Mouse (Mus musculus) cerebellum, postnatal 36 days (tissue): ENCODE measurements at regions not wholly inside any gene's neighbourhood (a gene's known extent, or its start where the extent isn't known, plus 50 kb on each side); places are given as distances from the start of the nearest gene placed in this dataset.
A peak's percentile ranks its signal among the peaks of the same experiment; 100 is the strongest.

Experiments used
- DNase-seq, 2 experiments: peaks; one replicate each; pipeline ENCODE4 v3.0.0; 2021 to 2022; ENCODE audit warnings: mixed read lengths in 2 of 2

DNA sequence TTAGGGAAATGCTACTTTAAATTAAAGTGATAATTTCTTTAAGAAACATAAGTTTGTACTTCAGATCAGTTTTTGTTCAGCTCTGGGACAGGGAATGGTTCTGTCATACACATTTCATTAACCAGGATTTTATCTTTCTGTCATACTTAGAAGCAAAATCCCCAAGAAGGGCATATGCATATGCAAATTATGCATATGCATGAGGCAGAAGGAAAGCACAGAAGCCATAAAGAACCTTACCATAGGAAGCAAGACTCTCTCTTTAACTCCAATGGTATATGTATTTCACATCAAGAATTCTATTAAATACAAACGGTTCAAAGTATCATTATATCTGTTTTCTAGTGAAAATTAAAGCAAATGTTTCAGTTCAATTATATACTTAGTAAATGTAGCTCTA, 381.5 kb downstream of the Kcnj3 start:
- DNase-seq, result no peak

DNA sequence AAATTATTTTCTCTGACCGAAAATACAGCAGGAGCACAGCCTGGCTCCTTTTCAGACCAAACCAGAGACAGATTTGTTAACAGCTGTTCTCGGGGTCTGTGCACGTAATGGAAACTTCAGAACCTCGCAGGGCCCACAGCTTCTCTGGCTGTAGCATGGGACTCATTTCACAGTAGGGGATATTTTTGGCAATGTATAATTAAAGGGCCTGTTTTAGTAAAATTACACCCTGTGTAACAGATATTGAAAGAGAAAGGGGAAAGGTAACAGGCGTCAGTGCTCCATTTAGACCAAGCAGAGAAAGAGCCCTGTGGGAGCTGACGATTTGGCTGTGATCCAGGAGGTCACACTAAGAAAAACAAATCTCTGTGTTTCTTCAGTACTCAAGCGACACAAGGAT, 382.4 kb downstream of the Kcnj3 start:
- peak; percentile 23 to 38 for DNase-seq

DNA sequence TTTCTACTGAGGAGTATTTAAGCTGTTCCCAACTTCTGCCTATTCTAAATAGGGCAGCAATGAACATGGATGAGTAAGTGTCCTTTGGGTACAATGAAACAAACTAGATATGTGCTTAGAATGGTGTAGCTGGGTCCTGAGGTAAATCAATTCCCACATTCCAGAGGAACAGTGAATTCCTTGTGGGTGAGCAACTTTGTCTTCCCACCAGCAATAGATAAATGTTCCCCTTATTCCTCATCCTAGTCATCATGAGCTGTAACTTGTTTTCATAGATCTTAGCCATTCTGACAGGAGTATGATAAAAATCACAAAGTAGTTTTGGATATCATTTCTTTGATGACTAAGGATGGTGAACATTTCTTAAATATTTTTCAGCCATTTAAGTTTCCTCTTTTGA, 387.0 kb downstream of the Kcnj3 start:
- DNase-seq, result no peak

DNA sequence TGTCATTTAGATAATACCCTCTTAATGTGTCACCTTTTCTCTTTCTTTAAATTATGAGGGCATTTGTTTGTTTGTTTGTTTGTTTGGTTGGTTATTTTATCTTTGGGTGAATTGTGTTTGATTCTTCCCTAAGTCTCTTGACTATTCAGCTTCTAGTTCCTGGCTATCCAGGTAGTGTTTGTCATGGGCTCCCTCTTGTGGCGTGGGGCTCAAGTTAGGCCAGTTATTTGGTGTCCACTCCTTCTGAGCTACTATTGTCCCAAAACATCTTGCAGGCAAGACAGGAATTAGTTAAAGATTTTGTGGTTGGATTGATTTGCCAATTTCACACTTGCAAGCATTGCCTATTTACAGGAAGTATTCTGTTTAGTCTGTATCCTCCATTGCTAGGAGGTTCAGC, 405.8 kb downstream of the Kcnj3 start:
- peak; percentile 61 to 64 for DNase-seq

DNA sequence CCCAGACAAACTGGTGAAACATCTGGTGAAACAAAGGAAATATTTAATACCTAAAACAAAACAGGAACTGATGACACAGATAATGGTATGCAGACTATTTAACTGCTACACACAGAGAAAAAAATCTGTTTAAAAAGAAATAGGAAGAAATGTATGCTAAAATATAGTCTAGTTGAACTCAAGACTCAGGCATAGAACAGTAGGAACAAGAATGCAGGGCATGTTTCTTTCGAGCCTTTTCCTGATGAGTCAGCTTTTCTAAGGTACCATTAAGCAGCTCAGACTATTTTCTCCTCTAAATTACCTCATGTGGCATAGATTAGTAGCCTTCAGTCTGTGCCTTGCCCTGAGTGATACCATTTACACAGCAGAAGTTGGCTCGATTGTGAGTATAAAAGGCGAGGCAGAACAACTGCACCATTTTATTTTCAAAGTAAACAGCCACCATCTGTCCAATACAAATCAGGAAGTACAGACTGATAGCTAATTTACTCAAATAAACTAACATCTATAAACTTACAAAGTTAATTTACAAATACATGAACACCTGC, 411.1 kb downstream of the Kcnj3 start:
- DNase-seq, result no peak

DNA sequence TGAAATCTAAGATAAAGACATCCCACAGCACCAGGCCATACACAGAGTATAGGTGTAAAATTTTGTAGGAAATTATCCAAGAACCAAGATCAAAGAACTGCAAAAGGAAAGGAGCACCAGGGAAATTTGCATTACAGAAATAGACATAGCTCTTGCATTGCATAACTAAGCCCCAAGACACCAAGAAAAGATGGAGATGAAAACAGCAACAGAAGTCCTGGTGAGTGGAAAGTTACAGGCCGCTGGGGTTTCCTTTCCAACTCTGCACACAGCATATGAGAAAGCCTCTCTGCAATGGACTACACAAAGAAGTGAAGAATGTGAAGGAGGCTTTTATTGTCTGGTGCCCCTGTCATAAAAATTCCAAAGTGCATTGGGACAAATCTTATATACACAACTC, 426.7 kb downstream of the Kcnj3 start:
- DNase-seq, result no peak

DNA sequence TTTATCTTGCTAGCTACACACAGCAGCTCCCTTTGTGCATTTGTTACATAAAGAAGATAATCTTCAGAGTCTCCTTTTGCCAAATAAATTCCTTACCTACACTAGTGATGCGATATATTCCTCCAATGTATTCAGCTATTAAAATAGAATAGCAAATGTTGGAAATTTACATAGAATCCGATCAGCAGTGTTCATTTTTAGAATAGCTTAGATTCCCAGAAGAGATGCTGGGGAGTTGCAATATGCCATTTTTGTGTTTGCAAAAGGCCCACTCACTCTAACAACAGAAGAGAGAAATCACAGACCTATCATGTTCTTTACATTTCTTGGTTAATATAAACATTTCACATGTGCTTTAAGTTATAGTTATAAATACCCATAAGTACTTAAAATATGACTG, 454.2 kb downstream of the Kcnj3 start:
- DNase-seq, result no peak

DNA sequence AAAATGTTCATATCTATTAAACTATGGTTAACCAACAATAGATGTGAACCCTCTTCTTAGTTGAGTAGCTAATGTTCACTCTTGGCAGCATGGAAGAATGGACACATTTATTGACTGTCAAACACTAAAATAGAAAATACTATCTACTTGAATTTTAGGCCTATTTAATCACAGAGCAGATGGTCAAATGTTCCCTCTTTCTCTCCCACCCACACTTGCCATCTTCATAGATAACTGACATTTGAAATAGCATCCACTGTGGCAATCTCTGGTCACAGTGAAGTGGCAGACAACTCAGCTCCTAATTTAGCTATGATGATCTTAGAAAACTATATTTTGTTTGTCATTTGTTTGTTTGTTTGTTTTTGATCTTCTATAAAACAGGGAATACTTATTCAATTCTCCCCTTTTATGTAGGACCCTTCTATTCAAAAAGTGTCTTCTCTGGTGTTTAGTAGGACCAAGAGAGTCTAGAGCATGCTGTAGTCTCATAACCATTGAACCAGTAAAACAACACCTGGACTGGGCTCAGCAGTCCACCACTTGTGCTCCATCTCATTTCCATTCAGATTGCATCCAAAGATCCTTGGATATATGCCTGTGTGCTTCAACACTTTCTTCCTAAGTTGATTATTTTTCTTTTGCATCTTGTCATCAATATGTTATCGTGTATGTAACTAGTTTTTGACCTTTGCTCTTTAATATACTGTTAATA, 457.2 kb downstream of the Kcnj3 start:
- DNase-seq, result no peak

DNA sequence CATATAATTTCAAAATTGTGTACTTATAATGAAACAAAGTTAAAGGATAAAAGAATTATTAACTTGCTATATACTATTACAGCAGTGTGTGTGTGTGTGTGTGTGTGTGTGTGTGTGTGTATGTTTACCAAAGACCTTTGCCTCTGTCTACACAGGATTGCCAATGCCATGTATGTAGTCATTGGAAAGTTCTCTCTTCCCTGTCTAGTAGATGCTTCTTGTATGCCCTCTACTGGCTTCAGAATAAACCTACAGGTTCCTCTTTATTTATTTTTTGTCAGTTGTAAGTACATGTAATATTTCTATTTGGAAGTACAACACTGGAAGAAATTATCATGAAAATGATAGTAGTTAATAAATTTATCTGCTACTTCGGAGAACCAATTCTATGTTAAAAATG, 484.5 kb downstream of the Kcnj3 start:
- DNase-seq, result no peak
